Mouse (Mus musculus) splenic B cell, adult 2 months (primary cell): ENCODE measurements around the gene Sec14l3.
A peak's percentile ranks its signal among the peaks of the same experiment; 100 is the strongest.

ENCODE experiments used
- DNase-seq: peaks from one replicate; pipeline ENCODE4 v3.0.0-alpha.2; 2011; ENCODE audit warnings: low read depth, low spot score
- H3K27me3 ChIP-seq: 2 replicates; pipeline ENCODE4 v1.6.1; 2012; ENCODE audit warnings: mild to moderate bottlenecking, low read length, moderate library complexity, mixed read lengths; ENCODE audit not compliant: control insufficient read depth, poor library complexity, insufficient read depth, severe bottlenecking
- H3K36me3 ChIP-seq: 2 replicates; pipeline ENCODE4 v1.6.1; 2012; ENCODE audit warnings: mild to moderate bottlenecking, low read length, moderate library complexity, mixed read lengths; ENCODE audit not compliant: control insufficient read depth, poor library complexity, insufficient read depth, severe bottlenecking

The Sec14l3 gene

GRCm38 (mm10) chr11:4086246-4086645 lies 21.6 kb downstream of the Sec14l3 start:
- no peaks in the 10 kb centered on the region for H3K36me3 ChIP-seq
- no peak for DNase-seq
- no peaks in the 10 kb centered on the region for H3K27me3 ChIP-seq

GRCm38 (mm10) chr11:4087267-4087666 lies 22.6 kb downstream of the Sec14l3 start:
- no peak for DNase-seq
- Histone ChIP-seq H3K36me3 (no peaks in the 10 kb centered on the region), H3K27me3 (no peaks in the 10 kb centered on the region)

GRCm38 (mm10) chr11:4093459-4094377 lies 29.1 kb downstream of the Sec14l3 start:
- Histone ChIP-seq H3K36me3 (no peaks in the 10 kb centered on the region), H3K27me3 (no peaks in the 10 kb centered on the region)
- no peak for DNase-seq

- peak; percentile 89 for DNase-seq
- no peaks in the 10 kb centered on the region for H3K27me3 ChIP-seq
- H3K36me3 ChIP-seq: no peaks in the 10 kb centered on the region
Observed at GRCm38 (mm10) chr11:4094378-4095170, 29.9 kb downstream of the Sec14l3 start.

- Histone ChIP-seq H3K36me3 (no peaks in the 10 kb centered on the region), H3K27me3 (no peaks in the 10 kb centered on the region)
- DNase-seq: peak; percentile 61
Observed at GRCm38 (mm10) chr11:4095171-4096053, 30.8 kb downstream of the Sec14l3 start, which contains the start of gene Mtfp1. Gene Mtfp1 (minus strand): TSS chr11:4095445.

GRCm38 (mm10) chr11:4096054-4096984 lies 31.7 kb downstream of the Sec14l3 start:
- Histone ChIP-seq H3K27me3 (no peaks in the 10 kb centered on the region), H3K36me3 (no peaks in the 10 kb centered on the region)
- DNase-seq: peak; percentile 98

- Histone ChIP-seq H3K36me3 (no peaks in the 10 kb centered on the region), H3K27me3 (no peaks in the 10 kb centered on the region)
- no peak for DNase-seq
Observed at GRCm38 (mm10) chr11:4097091-4097621, 32.5 kb downstream of the Sec14l3 start.

GRCm38 (mm10) chr11:4098120-4098519 lies 33.5 kb downstream of the Sec14l3 start:
- Histone ChIP-seq H3K27me3 (no peaks in the 10 kb centered on the region), H3K36me3 (no peaks in the 10 kb centered on the region)
- DNase-seq: peak; percentile 35

- no peaks in the 10 kb centered on the region for H3K27me3 ChIP-seq
- DNase-seq: no peak
- H3K36me3 ChIP-seq: no peaks in the 10 kb centered on the region
Observed at GRCm38 (mm10) chr11:4098816-4099215, 34.2 kb downstream of the Sec14l3 start.

GRCm38 (mm10) chr11:4099447-4099846 lies 34.8 kb downstream of the Sec14l3 start:
- Histone ChIP-seq H3K27me3 (no peaks in the 10 kb centered on the region), H3K36me3 (no peaks in the 10 kb centered on the region)
- no peak for DNase-seq

GRCm38 (mm10) chr11:4101851-4102250 lies 37.2 kb downstream of the Sec14l3 start:
- Histone ChIP-seq H3K27me3 (no peaks in the 10 kb centered on the region), H3K36me3 (no peaks in the 10 kb centered on the region)
- DNase-seq: no peak

- DNase-seq: no peak
- H3K36me3 ChIP-seq: no peaks in the 10 kb centered on the region
- no peaks in the 10 kb centered on the region for H3K27me3 ChIP-seq
Observed at GRCm38 (mm10) chr11:4103522-4103921, 38.9 kb downstream of the Sec14l3 start.

- no peaks in the 10 kb centered on the region for H3K36me3 ChIP-seq
- no peaks in the 10 kb centered on the region for H3K27me3 ChIP-seq
- no peak for DNase-seq
Observed at GRCm38 (mm10) chr11:4104989-4105388, 40.3 kb downstream of the Sec14l3 start.
